Mouse (Mus musculus) ES-CJ7 (cell line): ENCODE measurements around the gene Asic2.

Experiments
- DNase-seq: peaks from one replicate; pipeline ENCODE4 v3.0.0; 2011; ENCODE audit warnings: low read depth, low spot score

Asic2 gene

DNA sequence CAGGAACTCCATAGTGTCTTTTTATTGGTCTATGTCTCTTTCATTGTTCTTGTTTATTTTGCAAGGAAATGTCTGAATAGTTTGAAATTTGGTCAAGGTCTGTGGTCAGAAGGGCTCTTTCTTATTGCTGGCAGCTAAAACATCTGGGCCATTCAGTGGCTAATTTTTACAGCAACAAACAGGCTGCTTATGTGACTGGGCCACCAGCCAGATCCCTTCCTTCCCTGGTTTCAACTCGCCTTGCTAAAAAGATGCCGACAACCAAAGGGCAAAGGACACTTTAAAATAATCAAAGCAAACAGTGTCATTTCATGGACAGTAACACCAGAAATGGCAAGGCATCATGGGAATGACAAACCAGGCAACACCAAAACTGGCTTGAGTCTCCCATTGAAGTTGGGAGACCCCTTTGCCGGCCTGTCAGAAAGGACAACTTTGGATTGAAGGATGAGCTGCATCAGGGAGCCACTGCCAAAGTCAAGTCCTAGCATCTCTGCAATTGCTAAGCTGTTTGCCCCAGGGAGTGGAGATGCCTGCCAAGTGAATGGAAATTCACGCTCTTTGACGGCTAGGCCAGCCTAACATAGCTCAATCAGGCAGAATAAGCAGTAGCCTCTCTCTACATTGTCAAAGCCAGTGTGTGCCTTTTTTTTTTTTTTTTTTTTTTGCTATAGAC lies 123.1 kb downstream of the Asic2 start:
- DNase-seq = no peak

DNA sequence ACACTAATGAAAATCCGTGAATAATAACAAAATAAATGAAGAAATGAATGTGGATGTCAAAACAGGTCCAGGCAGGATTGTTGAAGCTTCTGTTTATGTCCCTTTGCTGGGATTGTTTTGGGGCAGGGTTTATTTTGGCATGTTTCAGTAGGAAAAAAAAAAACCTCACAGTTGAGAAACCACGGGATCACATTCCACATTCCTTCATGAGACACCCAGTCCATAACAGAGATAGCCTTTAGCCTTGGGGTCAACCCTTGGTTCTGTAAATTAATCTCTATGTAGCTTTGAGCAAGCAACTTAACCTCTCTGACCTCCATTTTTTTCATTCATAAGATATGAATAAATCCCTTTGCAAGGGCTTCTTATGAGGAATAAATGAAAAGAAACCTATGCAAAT lies 127.3 kb downstream of the Asic2 start:
- no peak for DNase-seq

- no peak for DNase-seq
These were observed 129.8 kb downstream of the Asic2 start for GRCm38 (mm10) chr11:81838426-81838825.

- peak; percentile 61 for DNase-seq
These were observed 135.9 kb downstream of the Asic2 start for GRCm38 (mm10) chr11:81832381-81832780.

DNA sequence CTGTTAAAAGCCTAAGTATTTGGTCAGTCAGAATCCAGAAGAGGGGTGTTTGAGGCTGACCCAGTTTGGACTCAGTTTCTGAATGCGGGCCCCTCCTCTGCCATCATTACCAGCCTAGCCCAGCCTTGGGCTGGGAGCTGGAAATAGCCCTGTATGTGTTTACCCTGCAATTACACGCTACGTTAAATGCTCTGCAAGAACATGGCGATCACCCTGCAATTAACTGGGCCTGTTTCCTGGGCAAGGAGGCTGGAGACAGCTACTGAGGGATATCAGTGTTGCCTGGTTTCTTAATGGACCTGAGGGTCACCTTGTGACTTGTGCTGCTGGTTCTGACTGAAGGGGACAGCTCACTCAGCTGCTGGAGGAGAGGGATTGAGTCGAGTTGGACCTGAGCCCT lies 151.7 kb downstream of the Asic2 start:
- no peak for DNase-seq

DNA sequence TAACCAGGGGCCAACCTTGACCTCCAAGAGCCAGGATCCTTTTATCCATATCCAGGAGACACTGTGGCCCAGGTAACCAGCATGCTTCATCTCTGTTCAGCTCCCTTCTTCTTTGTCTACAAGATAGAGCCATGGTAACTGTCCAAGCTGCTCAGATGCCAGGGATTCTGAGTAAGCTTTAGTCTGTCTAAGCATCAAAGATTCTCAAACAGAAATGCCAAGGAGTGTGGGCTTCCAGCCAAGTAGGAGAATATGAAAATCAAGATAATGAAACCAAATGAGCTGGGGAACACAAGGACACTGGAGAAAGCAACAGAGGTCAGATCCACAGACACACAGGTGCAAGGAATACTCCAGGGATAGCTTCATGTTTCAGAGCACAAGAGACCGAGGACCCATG lies 153.4 kb downstream of the Asic2 start:
- no peak for DNase-seq

GRCm38 (mm10) chr11:81806905-81807659 lies 161.2 kb downstream of the Asic2 start:
- DNase-seq = no peak

DNA sequence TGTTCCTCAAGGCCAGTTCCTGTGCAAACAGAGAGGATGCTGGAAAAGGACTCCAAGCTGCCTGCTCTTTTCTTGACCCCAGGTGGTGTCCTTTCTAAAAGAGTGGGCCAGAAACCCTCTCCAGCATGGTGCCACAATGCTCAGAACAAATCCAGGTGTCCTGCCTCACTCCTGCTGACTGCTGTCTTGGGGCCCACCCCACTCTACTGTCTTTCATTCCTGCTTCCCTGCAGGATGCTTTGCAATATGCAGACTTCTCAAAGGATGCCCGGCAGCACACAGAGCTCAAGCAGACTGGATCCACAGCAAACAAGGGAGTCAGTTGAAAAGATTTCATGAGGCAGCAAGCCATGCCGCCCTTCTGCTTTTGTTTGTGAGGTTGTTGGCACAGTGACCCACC lies 164.7 kb downstream of the Asic2 start:
- peak; percentile 45 for DNase-seq

GRCm38 (mm10) chr11:81802614-81803013 lies 165.6 kb downstream of the Asic2 start:
- no peak for DNase-seq

DNA sequence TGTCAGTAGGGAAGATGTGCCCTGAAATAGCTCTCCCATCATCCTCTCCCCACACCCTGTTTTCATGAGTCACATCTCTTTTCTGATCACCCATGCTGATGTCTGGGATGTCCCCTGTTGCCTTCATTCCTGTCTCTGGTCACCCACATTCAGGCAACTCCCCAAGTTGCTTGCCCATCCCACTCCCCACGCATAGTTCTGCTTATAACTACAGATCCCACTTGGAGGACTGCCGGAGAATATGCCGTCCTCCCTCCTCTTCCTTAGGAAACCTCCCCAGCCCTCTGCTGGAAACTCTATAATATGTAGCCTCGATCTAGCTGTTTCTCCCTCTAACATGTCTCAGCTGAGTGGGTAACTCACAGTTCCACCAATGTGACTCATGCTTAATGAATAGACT lies 167.4 kb downstream of the Asic2 start:
- DNase-seq = no peak

GRCm38 (mm10) chr11:81793588-81793987 lies 174.7 kb downstream of the Asic2 start:
- DNase-seq = no peak

GRCm38 (mm10) chr11:81791579-81791978 lies 176.7 kb downstream of the Asic2 start:
- no peak for DNase-seq

DNA sequence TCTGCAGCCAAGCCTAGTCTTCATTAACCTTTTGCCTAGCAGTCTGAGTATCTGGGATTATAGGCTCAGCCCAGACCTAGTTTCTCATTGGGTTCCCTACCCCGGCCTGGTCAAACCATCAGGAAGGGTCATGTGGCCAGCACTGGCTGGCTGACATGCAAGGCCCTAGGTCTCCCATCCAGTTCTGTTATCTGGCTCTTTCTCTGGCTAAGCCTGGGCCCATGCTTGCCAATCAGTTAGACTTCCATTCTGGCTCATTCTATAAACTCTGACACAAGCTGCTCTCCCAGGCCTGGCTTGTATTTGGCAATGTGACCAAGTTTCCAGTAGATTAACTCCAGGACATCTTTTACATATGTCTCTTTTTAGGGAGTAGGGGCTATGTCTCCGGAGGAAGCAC lies 187.7 kb downstream of the Asic2 start:
- no peak for DNase-seq

GRCm38 (mm10) chr11:81779881-81780280 lies 188.4 kb downstream of the Asic2 start:
- DNase-seq = no peak

GRCm38 (mm10) chr11:81771195-81771895 lies 196.9 kb downstream of the Asic2 start:
- peak; percentile 3 for DNase-seq

DNA sequence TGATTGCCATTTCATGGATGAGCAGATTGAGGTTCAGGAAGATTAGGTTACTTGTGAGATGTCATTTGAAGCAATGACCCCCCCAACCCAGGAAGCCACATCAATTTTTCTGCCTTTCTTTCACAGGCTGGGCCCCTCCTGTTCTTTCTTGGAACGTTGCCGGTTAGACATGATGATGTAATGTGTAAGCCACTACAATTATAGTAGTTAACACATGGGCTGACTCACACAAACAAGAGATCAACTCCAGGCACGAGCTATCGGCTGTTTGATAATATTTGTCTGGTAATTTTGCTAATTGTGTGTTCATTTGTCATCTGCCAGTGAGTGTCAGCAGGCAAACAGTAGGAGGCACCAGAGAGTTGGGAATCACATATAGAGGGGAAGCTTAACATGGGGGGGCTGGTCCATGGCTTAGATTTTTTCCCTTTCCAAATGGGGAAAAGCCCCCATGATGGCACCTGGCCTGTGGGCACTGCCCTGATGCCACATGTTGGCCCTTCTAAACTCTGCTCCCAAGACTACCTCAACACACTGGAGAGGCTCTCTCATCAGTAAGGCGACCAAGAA lies 198.5 kb downstream of the Asic2 start:
- no peak for DNase-seq

- DNase-seq = no peak
These were observed 200.0 kb downstream of the Asic2 start for GRCm38 (mm10) chr11:81768305-81768704.

GRCm38 (mm10) chr11:81767781-81768180 lies 200.5 kb downstream of the Asic2 start:
- no peak for DNase-seq

DNA sequence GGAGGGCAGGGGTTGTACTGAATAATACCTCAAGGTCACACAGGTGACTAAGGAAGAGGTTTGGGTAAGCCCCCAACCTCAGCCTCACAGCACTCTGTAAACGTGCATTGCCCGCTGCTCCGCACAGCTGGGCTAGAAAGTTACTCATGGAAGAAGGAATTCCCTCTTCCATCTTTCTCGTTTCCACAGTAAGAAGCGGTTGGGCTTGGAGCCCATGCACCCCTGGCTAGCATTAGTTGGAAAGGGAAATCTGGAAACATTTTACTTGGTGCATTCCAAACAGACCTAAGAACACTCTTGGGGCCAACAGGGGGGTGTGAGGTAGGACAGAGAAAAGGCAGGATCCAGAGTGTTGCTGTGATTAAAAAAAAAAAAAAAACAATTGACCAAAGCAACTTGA lies 203.0 kb downstream of the Asic2 start:
- no peak for DNase-seq

GRCm38 (mm10) chr11:81764778-81765177 lies 203.5 kb downstream of the Asic2 start:
- peak; percentile 5 for DNase-seq

DNA sequence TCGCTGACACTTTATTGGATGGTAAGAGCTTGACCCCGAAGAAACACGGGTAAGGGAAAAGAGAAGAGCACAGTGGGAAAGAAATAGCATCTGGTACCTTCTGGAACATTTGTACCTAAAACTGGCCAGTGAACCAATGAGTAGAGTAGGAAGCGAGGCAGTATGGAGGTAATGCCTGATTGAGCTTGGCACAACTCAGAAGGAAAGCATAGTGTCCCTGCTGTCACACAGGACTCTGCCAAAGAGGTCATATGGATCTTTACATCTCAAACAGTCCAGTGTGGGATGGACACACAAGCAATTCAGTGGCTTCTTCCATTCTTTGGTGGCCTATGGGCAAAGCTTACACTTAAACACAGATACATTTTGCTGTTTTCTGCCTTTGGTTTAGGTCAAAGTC lies 211.0 kb downstream of the Asic2 start:
- DNase-seq = no peak

DNA sequence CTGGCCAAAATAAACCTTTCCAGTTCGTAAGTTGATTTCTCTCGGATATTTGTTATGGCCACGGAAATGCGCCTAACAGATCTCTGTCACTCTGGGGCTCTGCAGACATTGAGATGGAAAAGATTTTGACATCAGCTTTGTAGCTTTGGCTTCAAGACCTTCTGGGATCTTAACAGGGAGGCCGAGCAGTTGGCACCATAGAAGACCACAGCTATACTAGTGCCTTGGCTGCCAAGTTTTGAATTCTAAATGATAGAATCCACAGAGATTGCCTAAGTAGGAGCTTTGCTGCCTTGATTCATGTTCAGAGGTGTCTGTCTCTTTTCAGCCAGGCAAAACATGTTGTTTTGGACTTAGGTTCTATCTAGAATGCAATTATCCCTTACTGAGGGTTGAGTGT lies 217.4 kb downstream of the Asic2 start:
- no peak for DNase-seq
